Mouse (Mus musculus) A20 (cell line): Measurements from ENCODE around the gene Adgrl1.

Experiments
- DNase-seq: peaks from one replicate; pipeline ENCODE4 v3.0.0-alpha.2; 2011; ENCODE audit warnings: low read depth, low spot score

Adgrl1 gene

DNA sequence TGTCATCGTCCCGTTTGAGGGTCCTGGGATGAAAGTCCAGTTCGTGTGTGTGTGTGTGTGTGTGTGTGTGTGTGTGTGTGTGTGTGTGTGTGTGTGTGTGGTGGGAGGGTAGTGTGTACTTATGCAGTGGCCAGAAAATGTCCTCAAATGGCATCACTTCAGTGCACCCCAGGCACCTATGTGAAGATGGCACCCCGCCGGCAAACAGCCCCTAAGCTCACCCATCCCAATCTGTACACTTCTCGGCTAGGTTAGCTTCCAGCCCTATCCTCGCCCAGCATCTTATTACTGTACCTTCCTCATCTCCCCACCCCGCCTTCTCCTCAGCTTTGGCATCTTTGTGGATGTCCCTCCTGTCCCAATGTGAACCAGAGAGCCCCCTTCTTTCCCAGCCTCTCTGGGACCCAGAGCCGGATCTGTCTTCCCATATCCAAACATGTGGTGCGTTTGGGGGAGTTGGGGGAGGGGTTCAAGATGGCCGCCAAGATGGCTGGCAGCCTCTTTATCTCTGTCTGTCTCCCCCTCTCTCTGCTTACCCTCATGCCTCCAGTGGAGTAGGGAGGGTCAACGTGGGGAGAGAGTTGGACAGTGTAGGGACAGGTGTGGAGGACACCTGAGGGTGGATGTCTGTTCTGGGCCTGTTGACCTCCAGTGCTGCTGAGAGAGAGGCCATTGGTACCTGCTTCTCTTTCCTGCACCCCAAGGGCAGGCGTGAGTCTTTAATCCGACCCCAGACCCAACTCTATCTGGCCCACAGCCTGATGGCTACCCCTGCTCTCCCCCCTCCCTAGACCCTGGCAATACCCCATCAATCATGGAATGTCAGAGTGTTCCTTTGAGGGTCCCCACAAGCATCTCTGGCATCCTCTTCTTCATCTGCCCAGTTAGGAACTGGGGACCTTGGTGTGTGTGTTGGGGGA is 1.9 kb downstream of the Adgrl1 start:
- no peak for DNase-seq

DNA sequence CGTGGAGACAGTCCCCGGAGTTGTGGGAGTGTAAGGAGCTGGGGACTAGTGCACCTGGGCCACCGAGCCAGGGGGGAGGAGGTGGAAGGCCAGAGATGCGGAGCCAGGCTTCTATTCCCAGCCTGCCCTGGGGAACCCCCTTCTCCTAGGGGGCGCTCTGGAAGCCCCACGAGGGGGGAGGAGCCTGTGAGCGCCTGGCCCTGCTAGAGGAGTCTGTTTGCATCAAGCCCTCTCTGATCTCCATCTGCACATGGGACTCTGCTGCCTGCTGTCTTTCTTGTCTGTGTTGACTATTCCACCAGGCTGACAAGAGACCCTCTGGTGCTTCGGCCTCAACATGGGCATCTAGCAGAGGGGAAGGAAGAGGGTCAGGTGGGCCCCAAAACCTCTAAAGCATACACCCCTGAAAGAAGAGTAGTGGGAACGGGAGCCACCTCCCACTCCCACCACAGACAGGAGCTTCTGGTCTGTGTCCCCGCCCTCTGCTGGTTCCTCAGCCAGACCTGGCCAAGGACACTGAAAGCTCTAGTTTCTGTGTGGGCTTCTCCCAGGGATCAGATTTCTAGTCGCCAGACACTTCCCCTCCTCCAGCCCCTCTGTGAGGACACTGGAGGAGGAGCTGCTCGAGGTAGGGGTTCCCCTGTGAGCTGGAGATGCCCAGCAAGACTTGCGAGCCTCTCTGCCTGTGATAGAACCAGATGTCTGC is 3.2 kb downstream of the Adgrl1 start:
- DNase-seq = no peak

DNA sequence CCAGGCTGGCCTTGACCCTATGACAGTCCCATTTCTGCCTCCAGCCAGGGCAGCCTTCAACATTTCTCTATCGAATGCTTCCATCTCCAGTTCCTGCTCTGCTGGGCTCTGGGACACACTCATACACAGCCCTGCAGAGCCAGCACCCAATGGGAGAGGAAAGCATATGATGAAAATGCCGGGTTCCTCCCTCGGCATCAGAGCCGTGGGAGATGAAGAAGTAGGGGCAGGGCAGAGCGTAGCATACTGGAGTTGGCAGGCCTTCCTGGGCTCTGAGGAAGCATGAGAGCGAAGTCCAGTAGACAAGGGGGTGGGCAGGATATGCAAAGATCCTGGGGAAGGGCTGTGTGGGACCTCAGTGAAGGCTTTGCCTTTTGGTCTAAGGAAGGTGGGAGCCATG is 8.7 kb downstream of the Adgrl1 start:
- no peak for DNase-seq

DNA sequence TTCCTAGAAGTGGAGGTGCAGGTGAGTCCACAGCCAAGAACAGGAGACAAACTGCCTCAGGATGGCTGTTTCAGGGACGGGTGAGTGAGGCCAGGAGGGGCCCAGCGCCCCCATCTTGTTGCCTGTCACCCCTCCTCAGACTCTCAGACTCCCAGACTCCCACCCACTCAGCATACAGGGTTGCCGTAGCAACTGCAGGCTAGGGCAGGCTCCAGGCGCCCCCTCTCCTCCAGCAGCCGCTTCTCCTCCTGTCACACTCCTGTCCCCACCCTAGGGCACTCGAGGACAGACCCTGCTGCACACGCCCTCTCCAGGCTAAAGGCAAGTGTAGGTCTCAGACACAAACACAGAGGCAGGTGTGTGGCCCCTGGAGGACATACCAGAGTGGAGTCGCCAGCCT is 9.4 kb downstream of the Adgrl1 start:
- DNase-seq = no peak

DNA sequence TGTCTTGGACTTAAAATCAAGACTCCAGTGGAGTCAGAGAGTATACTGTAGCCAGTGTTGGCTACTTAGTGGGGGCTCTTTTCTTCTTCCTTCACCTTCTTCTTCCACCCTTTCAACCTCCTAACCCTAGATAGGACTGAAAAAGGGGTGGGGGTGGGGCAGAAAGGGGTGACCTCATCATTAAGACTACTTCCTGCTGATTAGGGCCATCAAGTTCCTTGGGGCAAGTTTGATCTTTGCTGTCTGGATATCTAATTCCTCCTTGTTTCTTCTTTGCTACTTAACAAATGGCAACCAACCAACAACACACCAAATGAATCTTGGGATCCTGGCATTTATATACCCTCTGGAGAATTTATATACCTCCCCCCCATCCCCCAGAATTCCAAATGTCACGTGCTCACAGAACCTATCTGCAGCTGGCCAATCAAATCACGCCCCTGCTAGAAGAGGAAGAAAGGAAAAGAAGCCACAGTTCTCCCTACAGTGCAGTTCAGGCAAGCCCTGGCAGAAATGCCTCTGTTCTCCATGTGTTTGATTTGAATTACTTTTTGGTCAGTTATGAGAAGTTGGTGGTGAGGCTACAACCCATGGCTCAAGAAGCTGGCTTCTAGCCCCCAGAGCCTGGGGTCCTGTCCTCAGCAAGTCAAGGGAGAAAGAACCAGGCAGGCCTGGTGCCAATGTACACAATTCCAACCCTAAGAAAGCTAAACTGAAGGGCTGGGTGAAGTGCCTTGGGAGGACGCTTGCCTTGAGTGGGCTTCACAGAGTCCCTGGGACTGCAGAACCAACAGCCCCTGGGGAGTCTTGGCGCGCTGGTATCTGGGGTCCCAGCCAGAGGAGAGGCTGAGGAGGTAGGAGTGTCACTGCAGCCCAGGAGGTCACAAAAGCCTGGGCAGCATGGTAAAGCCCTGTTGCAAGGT is 12.2 kb downstream of the Adgrl1 start:
- DNase-seq = no peak

DNA sequence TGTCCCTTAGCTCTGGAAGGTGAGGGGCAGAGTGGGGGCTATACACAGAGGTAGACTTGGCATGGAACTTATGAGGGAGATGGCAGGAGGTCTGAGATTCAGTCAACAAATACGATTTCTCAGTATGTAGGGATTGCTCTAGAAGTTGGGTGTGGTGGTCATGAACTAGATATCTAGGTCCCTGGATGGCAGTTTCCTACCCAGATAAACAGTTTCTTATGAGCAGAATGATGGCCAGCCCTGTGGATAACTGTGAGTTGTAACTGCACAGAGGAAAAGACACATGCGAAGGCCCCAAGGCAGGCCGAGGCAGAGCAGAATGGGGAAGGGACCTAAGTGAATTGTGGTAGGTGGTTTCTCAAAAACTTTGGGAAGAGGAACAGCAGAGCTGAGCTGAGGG is 14.3 kb downstream of the Adgrl1 start:
- no peak for DNase-seq

DNA sequence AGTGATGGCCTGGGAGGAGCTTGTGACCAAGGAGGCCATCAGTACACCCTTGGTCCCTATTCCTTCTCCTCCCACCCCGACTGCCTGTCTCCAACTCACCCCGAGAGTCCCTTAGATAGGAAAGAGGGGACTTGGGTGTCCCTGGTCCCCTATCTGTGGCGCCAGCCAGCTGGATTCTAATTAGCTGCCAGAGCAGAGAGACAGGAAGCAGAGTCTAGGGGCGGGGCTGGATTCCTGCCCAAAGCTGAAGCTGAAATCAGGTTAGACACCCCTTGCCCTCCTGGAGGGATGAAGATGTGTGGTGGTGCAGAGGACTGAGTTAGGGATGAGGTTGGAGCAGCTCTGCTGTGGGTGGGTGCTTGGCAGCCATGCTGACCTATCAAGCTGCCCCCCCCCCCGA is 15.0 kb downstream of the Adgrl1 start:
- DNase-seq = no peak

DNA sequence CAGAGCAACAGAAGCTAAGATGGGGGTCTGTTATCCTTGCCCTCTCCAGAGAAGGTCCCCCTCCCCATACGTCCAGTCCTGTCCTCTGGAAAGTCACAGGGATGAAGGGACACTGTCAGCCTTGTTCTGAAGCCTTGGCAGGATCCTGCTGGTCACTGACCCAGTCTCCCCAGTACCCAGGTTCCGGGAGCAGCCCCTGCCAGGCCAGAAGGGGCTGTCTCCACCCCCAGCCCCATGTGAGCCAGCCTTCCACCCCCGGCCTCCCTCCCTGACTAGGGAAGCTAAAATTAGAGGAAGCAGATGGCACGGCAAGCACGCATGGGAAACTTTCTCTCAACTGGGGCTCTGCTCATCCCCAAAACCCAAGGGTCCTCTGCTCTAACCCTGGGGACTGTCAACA is 16.1 kb downstream of the Adgrl1 start:
- DNase-seq = no peak

DNA sequence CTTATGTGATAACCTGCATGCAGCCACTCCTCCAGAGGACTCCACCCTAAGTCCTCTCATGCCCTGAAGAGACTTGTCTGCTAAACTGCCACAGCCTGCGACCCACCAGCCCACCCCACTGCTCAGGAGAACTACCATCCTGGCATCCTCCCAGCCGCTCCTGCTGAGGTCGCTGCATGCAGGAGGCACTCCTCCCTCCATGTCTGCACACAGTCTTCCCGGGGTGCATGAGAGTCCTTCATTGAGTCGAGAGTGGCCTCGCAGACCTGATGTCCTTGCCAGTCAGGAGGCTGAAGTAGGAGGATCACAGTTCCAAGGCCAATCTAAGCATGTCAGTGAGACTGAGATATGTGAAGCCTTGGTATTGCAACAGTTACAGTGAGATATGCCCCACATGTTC is 17.7 kb downstream of the Adgrl1 start:
- DNase-seq = no peak

DNA sequence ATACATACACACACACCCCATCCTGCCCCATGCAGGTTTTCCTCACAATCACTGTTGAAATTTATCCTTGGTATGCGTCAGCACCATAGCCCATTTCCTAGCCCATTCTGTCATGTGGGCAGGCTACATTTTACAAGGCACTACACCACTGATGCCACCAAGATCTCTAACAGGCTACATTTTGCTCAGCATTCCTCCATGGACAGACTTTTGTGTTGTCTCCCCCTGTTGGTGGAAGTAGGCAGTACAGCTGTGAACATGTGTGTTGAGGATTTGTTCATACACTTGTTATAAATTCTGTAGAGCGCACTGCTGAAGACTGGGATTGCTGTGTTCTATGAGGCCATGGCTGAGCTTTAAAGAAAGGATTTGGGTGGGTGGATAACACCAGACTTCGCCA is 21.7 kb downstream of the Adgrl1 start:
- DNase-seq = peak; percentile 70

DNA sequence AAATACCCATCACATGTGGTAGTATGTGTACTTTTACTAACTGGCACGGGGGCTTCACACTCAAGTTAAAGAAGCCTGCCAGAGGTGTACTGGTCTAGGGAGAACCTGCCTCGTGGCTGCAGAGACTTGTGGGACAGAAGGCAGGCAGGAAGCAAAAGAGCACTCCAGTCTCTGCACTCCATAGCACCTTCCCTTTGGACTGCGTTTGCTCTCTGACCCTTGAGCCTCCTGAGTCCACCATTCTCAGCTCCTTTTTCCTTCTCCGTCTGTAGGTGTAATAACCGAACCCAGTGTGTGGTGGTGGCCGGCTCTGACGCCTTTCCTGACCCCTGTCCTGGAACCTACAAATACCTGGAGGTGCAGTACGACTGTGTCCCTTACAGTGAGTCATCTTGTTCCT is 22.8 kb downstream of the Adgrl1 start:
- no peak for DNase-seq

DNA sequence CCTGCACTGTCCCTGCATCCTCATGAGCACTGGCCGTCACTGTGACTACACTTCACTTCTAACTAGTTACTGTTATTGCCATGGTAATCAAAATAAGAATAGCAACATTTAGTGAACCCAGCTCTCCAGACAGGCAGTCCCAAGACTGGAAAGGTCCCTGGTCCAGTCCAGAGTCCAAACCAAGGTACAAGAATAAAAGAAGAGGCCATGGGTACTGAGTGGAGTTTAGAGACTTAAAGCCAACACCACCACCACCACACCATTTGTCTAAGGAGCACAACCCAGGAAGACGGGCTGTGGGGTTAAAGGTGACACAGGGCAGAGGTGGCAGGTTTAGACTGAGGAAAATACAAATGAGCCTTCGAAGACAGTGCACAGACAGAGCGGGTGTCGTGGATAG is 24.7 kb downstream of the Adgrl1 start:
- DNase-seq = no peak

DNA sequence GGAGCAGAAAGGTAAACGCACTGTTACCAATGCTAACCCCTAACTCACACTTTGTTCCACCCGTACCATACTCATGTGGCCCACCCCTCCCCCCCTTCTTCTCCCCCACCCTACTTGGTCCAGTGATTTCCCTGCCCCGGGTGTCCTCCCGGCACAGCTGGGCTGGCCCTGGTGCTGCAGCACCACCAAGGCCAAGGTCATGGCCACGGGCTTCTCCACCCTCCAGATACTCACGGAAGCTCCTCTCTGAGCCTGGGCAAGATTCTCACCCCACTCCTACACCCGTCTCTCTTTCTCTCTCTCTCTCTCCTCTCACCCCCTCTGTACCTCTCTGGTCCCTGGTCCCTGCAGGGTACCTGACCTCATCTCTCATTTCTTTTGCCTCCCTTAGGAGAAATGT is 26.4 kb downstream of the Adgrl1 start:
- no peak for DNase-seq

DNA sequence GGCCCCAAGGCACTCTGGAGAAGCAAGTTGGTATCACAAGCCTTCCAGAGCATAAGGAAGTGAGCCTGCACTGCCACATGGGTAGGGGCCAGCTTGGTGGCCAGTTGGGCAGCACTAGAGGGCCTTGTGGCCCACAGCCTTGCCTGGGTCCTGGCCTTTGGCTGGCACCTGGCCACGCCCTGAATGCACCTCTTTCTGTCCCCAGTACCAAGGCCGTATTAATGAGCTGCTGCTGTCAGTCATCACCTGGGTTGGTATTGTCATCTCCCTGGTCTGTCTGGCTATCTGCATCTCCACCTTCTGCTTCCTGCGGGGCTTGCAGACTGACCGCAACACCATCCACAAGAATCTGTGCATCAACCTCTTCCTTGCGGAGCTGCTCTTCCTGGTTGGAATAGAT is 34.3 kb downstream of the Adgrl1 start:
- no peak for DNase-seq

DNA sequence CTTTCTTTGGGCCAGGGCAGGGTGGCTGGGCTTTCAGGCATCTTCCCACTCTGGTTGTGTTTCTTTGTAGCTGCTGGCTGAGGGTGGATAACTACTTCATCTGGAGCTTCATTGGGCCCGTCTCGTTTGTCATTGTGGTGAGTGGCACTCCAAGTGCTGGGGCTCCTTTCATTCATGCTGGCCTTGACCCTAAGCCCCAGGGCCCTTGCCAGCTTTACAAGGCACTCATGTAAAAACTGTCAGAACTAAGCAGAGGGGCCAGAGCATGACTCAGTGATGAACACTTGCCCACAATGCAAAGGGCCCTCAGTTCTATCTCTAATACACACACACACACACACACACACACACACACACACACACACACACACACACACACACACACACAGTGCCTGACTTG is 35.1 kb downstream of the Adgrl1 start:
- no peak for DNase-seq

DNA sequence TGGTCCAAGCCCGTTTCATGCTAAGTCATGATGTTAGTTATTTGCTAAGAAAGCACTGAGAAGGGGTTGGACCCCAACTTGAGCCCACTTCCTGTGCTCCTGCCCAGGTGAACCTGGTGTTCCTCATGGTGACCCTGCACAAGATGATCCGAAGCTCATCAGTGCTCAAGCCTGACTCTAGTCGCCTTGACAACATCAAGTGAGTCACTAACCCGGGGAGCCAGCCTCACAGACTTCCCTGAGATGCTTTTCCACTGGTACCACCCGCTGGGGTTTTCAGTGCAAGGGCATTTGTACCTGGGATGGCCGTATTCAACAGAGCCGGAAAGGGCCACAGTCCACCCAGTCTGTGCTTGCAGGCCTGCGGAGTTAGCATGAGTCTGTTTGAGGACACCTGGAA is 35.5 kb downstream of the Adgrl1 start:
- DNase-seq = no peak

DNA sequence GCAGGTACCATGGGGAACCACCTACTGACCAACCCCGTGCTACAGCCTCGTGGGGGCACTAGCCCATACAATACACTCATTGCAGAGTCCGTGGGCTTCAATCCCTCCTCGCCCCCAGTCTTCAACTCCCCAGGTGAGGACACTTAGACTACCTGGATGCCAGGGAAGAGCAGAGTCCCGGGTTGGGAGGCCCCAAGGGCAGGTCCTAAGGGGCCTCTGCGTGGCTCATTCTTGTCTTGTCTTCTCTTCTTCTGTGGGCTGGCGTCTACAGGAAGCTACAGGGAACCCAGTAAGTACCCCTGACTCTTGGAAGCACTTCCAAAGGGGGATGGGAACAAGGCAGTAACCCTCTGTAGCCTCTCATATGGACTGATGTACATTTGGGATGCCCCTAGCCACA is 37.7 kb downstream of the Adgrl1 start:
- DNase-seq = no peak

DNA sequence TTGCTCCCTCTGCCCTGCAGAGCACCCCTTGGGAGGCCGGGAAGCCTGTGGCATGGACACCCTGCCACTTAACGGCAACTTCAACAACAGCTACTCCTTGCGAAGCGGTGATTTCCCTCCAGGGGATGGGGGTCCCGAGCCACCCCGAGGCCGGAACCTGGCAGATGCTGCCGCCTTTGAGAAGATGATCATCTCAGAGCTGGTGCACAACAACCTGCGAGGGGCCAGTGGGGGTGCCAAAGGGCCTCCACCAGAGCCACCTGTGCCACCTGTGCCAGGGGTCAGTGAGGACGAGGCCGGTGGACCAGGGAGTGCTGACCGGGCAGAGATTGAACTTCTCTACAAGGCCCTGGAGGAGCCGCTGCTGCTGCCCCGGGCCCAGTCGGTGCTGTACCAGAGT is 38.4 kb downstream of the Adgrl1 start:
- no peak for DNase-seq

DNA sequence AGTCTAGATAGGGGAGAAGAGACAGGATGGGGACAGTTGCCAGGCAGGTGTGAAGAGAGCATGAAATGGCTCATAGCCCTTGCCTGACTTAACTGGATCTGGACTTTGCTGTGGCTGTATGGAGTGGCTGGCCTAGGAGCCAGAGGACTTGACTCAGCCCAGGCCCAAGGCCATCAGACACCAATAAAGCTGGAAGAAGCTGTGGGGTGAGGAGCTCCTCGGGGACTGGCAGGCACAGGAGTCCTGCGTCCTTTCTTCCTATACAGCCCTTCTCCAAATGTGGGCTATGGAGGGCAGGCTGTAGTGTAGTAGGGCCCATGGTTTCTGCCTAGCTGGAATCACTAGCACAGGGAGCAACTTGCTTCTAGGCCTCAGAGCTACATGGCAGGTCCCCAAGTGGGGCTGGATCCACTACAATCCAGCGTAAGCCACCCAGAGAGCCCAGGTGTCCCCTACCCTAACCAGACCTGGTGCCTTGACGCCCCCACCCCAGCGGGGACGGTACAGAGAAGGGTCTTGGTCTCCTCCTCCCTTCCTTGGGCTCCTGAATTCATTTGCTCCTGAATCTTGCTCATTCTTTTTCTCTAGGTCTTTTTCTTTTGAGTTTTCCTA is 41.3 kb downstream of the Adgrl1 start:
- DNase-seq = no peak

DNA sequence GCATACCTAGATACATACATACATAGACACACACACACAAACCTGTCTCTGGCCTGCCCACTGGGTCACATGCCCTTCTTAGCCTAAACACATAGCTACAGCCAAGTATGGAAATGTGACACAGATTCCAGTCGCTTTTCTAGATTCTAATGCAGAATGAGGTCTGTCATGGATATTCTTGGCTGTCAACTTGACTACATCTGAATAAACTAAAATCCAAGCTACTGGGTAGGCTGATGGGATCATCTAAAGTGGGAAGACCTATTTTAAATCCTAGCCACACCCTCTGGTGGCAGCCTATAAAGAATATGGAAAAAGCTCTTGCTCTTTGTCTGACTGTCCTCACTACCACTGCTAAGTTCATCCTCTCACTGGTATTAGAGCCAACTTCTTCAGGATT is 42.5 kb downstream of the Adgrl1 start:
- DNase-seq = no peak

DNA sequence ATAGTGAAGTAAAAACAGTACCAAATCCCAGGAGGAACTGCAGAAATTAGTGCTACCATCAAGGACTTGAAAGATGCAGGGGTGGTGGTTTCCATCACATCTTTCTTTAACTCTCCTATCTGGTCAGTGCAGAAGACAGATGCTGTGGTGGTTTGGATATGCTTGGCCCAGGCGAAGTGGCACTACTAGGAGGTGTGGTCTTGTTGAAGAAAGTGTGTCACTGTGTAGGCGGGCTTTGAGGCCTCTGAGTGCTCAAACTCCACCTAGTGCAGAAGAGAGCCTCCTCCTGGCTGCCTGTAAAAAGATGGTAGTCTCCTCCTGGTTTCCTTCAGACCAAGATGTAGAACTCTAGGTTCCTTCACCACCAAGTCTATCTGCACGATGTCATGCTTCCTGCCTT is 45.6 kb downstream of the Adgrl1 start:
- no peak for DNase-seq

DNA sequence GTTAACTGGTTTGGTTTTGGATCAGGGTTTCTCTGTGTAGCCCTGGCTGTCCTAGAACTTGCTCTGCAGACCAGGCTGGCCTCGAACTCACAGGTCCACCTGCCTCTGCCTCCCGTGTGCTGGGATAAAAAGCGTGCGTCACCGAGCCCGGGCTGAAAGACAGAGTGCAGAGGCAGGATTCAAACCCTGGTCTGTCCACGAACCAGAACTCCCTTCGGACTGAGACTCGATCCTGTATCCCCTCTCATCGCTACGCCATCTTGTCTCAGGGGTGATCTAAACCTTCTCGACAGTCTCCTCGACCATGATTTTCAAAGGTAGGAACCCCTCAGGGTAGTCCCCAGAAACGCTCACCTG is 54.8 kb downstream of the Adgrl1 start:
- DNase-seq = no peak
